Mouse (Mus musculus): ENCODE data around the gene Vmn2r13.
"Not testable (repeated sequence)": the region's sequence is repeated elsewhere in the genome, so short reads cannot be mapped to it uniquely, and the experiment has no call there.

Vmn2r13 gene

GRCm38 (mm10) chr5:109192099-109192498 is at the start of gene Vmn2r13:
TSS of gene Vmn2r13 (minus strand) at chr5:109192199.
- DNase-seq, result not testable (repeated sequence)

- no peak for DNase-seq
Measured at GRCm38 (mm10) chr5:109224608-109225007, 32.6 kb upstream of the Vmn2r13 start, which contains the start of gene Vmn2r14. TSS of gene Vmn2r14 (minus strand) at chr5:109224708.

DNA sequence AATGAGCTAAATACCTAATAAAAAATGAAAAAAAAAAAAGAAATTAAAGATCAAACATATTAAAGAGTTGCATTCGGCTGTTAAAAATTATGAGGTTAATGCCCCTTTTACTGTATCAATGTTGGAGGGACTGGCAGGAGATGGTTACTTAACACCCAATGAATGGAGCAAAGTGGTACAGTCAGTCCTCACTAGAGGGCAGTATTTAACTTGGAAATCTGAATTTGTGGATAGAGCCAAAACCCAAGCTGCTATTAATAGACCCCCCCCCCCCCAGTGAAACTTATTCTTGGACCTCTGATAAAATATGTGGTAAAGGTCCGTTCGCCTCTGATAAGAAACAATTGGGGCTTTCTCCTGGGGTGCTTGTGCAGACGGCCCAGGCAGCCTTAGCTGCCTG is 25.1 kb downstream of the Vmn2r13 start:
- DNase-seq, result not testable (repeated sequence)

GRCm38 (mm10) chr5:109160121-109160520 is 31.9 kb downstream of the Vmn2r13 start:
- no peak for DNase-seq

- not testable (repeated sequence) for DNase-seq
Measured at GRCm38 (mm10) chr5:109159576-109159975, 32.4 kb downstream of the Vmn2r13 start.

DNA sequence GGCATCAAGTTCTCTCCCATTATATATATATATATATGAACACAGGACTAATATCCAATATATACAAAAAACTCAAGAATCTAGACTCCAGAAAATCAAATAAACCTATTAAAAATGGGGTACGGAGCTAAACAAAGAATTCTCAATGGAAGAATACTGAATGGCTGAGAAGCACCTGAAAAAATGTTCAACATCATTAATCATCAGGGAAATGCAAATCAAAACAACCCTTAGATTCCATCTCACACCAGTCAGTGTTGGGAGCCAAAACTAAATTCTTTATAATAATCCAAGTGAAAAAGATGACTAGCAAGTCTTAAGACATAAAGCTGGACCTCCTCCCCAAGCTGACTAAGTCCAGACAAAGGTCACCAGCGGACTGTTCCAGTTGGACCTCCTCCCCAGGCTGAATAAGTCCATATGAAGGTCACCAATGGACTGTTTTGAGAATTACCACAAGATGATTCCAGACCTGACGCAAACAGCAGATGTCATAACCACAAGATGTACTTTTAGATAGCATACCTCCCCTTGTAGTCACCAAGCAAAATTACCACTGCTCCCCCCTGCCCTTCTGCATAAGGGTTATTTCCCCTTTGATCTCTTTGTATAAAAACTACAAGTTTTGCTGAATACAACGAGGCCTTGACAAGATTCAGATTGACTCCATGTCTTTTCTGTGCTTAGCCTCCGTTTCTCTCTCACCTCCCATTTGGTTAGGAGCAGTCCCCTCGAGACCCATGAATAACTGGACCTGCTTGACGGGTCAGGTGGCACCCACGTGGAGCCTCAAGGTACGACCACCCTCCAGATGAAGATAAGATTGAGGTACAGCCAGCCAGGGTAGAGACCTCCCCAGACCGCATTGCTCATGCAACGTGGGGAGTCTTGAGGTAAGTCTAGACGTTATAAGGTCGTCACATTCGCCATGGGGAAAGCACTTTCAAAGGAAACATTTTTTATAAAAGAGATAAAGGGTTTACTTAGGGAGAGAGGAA is 33.2 kb downstream of the Vmn2r13 start:
- DNase-seq, result not testable (repeated sequence)

- no peak for DNase-seq
Measured at GRCm38 (mm10) chr5:109139546-109139945, 52.5 kb downstream of the Vmn2r13 start.

GRCm38 (mm10) chr5:109136731-109137130 is 55.3 kb downstream of the Vmn2r13 start:
- DNase-seq, result no peak

All from kidney, postnatal 14 days (tissue).